In genomic region chr4:135652966-135653607, GRCm38 (mm10) we compare ENCODE assay signal across 10 mouse cellular contexts. TPM values are rescaled to one million over a fixed set of nuclear protein-coding genes. Genes with fewer than 3 reads are reported as not detected.
DNase-seq lines count a peak whose midpoint lies in the region.
"Had no signal": no experiment of that assay in that cellular context is flagged by ENCODE, and none has a peak within 500 bp of the region (broad histone marks: within the 10 kb centered on the region; RNA-seq: fewer than 3 reads in every experiment).

No protein-coding gene starts in this region.

- peak; percentile 42 for DNase-seq in embryo, embryonic 10 days (ENCODE audit: low spot score)
- no peak for DNase-seq in embryo, embryonic 9.5 days (ENCODE audit: extremely low spot score)
- peak; percentile 52 for DNase-seq in ES-CJ7 (ENCODE audit: low read depth, low spot score)
- DNase-seq in forelimb bud, embryonic 11.5 days (ENCODE audit: low read depth, low spot score) = peak; percentile 61
- DNase-seq in heart, postnatal 36 days = peak; percentile 71 to 74
- DNase-seq in urinary bladder, postnatal 4 days (ENCODE audit: low spot score in 2 of 2) = no peak
- DNase-seq in spleen, postnatal 36 days (ENCODE audit: low spot score in 2 of 2) = no peak
- DNase-seq in ovary, postnatal 14 days (ENCODE audit: low spot score) = no peak
- DNase-seq: layer of hippocampus, postnatal 36 days had no signal

- intact Hi-C loops in heart, postnatal 36 days (cut with DNase I) = no loop called here

RNA-seq across cellular contexts. Expression of gene Ifnlr1, which starts 33.0 kb away (rescaled TPM):
- 1 to 10 TPM; 3.1 to 3.5 TPM for total RNA-seq in heart, postnatal 36 days (2021)
- total RNA-seq: common myeloid progenitor, adult 5-6 weeks had no signal

Comparison
In these comparisons a context has a peak if more than half of its experiments do, and no peak if none do; other contexts are left out.
1. DNase-seq: peak in embryo, embryonic 10 days (single experiment), ES-CJ7 (single experiment), forelimb bud, embryonic 11.5 days (single experiment) and heart, postnatal 36 days (2 of 2); none in embryo, embryonic 9.5 days (single experiment), urinary bladder, postnatal 4 days (0 of 2), spleen, postnatal 36 days (0 of 2) and ovary, postnatal 14 days (single experiment).